Mouse (Mus musculus): ENCODE measurements around the gene Ovol3. TPM values are rescaled to one million over a fixed set of nuclear protein-coding genes. Genes with fewer than 3 reads are reported as not detected.

Ovol3 gene
- not detected for polyA plus RNA-seq (2015; fragmentation: Illumina TruSeq; extraction: RNeasy Lipid Tissue Mini Kit (QIAGEN cat#74804); ENCODE audit: low read depth, low replicate concordance)

GRCm38 (mm10) chr7:30235625-30236024 is at the start of gene Ovol3:
TSS of gene Ovol3 (minus strand) at chr7:30235725.

GRCm38 (mm10) chr7:30279951-30280669 is 44.6 kb upstream of the Ovol3 start, which contains the start of the genes Thap8 and Wdr62:
TSS of gene Thap8 (plus strand) at chr7:30280094.
TSS of gene Wdr62 (minus strand) at chr7:30280419.

GRCm38 (mm10) chr7:30231669-30232454 is 3.7 kb downstream of the Ovol3 start, which contains the start of the genes Polr2i and Tbcb:
TSS of gene Polr2i (plus strand) at chr7:30231948.
TSS of gene Tbcb (minus strand) at chr7:30232272.

GRCm38 (mm10) chr7:30198481-30198971 is 37.0 kb downstream of the Ovol3 start, which contains the start of gene Capns1:
TSS of gene Capns1 (minus strand) at chr7:30198811.

GRCm38 (mm10) chr7:30183879-30184289 is 51.6 kb downstream of the Ovol3 start, which contains the start of gene Cox7a1:
TSS of gene Cox7a1 (plus strand) at chr7:30184144.

Other genes starting within 250 kb of the Ovol3 start
- 16.0 TPM for gene Zfp14, start 184.3 kb downstream of the Ovol3 start, polyA plus RNA-seq (2015; fragmentation: Illumina TruSeq; extraction: RNeasy Lipid Tissue Mini Kit (QIAGEN cat#74804); ENCODE audit: low read depth, low replicate concordance)
- 5.0 TPM for gene Zfp82, start 162.8 kb downstream of the Ovol3 start, polyA plus RNA-seq (2015; fragmentation: Illumina TruSeq; extraction: RNeasy Lipid Tissue Mini Kit (QIAGEN cat#74804); ENCODE audit: low read depth, low replicate concordance)
- 0.83 TPM for gene Gm26920, start 145.3 kb downstream of the Ovol3 start, polyA plus RNA-seq (2015; fragmentation: Illumina TruSeq; extraction: RNeasy Lipid Tissue Mini Kit (QIAGEN cat#74804); ENCODE audit: low read depth, low replicate concordance)
- gene Zfp566, start 145.2 kb downstream of the Ovol3 start, polyA plus RNA-seq (2015; fragmentation: Illumina TruSeq; extraction: RNeasy Lipid Tissue Mini Kit (QIAGEN cat#74804); ENCODE audit: low read depth, low replicate concordance) = 7.6 TPM
- 67.4 TPM for gene Zfp260, start 140.9 kb downstream of the Ovol3 start, polyA plus RNA-seq (2015; fragmentation: Illumina TruSeq; extraction: RNeasy Lipid Tissue Mini Kit (QIAGEN cat#74804); ENCODE audit: low read depth, low replicate concordance)
- 13.2 TPM for gene Zfp382, start 113.8 kb downstream of the Ovol3 start, polyA plus RNA-seq (2015; fragmentation: Illumina TruSeq; extraction: RNeasy Lipid Tissue Mini Kit (QIAGEN cat#74804); ENCODE audit: low read depth, low replicate concordance)
- 38.1 TPM for gene Zfp146, start 66.0 kb downstream of the Ovol3 start, polyA plus RNA-seq (2015; fragmentation: Illumina TruSeq; extraction: RNeasy Lipid Tissue Mini Kit (QIAGEN cat#74804); ENCODE audit: low read depth, low replicate concordance)
- 10.0 TPM for gene Cox7a1, start 51.6 kb downstream of the Ovol3 start, polyA plus RNA-seq (2015; fragmentation: Illumina TruSeq; extraction: RNeasy Lipid Tissue Mini Kit (QIAGEN cat#74804); ENCODE audit: low read depth, low replicate concordance)
- gene Capns1, start 36.9 kb downstream of the Ovol3 start, polyA plus RNA-seq (2015; fragmentation: Illumina TruSeq; extraction: RNeasy Lipid Tissue Mini Kit (QIAGEN cat#74804); ENCODE audit: low read depth, low replicate concordance) = 226 TPM
- gene Polr2i, start 3.8 kb downstream of the Ovol3 start, polyA plus RNA-seq (2015; fragmentation: Illumina TruSeq; extraction: RNeasy Lipid Tissue Mini Kit (QIAGEN cat#74804); ENCODE audit: low read depth, low replicate concordance) = 79.0 TPM
- gene Tbcb, start 3.5 kb downstream of the Ovol3 start, polyA plus RNA-seq (2015; fragmentation: Illumina TruSeq; extraction: RNeasy Lipid Tissue Mini Kit (QIAGEN cat#74804); ENCODE audit: low read depth, low replicate concordance) = 168 TPM
- gene Thap8, start 44.4 kb upstream of the Ovol3 start, polyA plus RNA-seq (2015; fragmentation: Illumina TruSeq; extraction: RNeasy Lipid Tissue Mini Kit (QIAGEN cat#74804); ENCODE audit: low read depth, low replicate concordance) = not detected
- 1.8 TPM for gene Wdr62, start 44.7 kb upstream of the Ovol3 start, polyA plus RNA-seq (2015; fragmentation: Illumina TruSeq; extraction: RNeasy Lipid Tissue Mini Kit (QIAGEN cat#74804); ENCODE audit: low read depth, low replicate concordance)
- gene Clip3, start 56.0 kb upstream of the Ovol3 start, polyA plus RNA-seq (2015; fragmentation: Illumina TruSeq; extraction: RNeasy Lipid Tissue Mini Kit (QIAGEN cat#74804); ENCODE audit: low read depth, low replicate concordance) = 504 TPM
- 87.8 TPM for gene Alkbh6, start 73.0 kb upstream of the Ovol3 start, polyA plus RNA-seq (2015; fragmentation: Illumina TruSeq; extraction: RNeasy Lipid Tissue Mini Kit (QIAGEN cat#74804); ENCODE audit: low read depth, low replicate concordance)
- gene Syne4, start 79.1 kb upstream of the Ovol3 start, polyA plus RNA-seq (2015; fragmentation: Illumina TruSeq; extraction: RNeasy Lipid Tissue Mini Kit (QIAGEN cat#74804); ENCODE audit: low read depth, low replicate concordance) = 9.7 TPM
- 0.43 TPM for gene E130208F15Rik, start 86.0 kb upstream of the Ovol3 start, polyA plus RNA-seq (2015; fragmentation: Illumina TruSeq; extraction: RNeasy Lipid Tissue Mini Kit (QIAGEN cat#74804); ENCODE audit: low read depth, low replicate concordance)
- gene Sdhaf1, start 88.2 kb upstream of the Ovol3 start, polyA plus RNA-seq (2015; fragmentation: Illumina TruSeq; extraction: RNeasy Lipid Tissue Mini Kit (QIAGEN cat#74804); ENCODE audit: low read depth, low replicate concordance) = 11.2 TPM
- 13.9 TPM for gene Lrfn3, start 127.0 kb upstream of the Ovol3 start, polyA plus RNA-seq (2015; fragmentation: Illumina TruSeq; extraction: RNeasy Lipid Tissue Mini Kit (QIAGEN cat#74804); ENCODE audit: low read depth, low replicate concordance)
- 90.8 TPM for gene Tyrobp, start 178.0 kb upstream of the Ovol3 start, polyA plus RNA-seq (2015; fragmentation: Illumina TruSeq; extraction: RNeasy Lipid Tissue Mini Kit (QIAGEN cat#74804); ENCODE audit: low read depth, low replicate concordance)
- 1.6 TPM for gene Hcst, start 184.1 kb upstream of the Ovol3 start, polyA plus RNA-seq (2015; fragmentation: Illumina TruSeq; extraction: RNeasy Lipid Tissue Mini Kit (QIAGEN cat#74804); ENCODE audit: low read depth, low replicate concordance)
- gene Nfkbid, start 186.0 kb upstream of the Ovol3 start, polyA plus RNA-seq (2015; fragmentation: Illumina TruSeq; extraction: RNeasy Lipid Tissue Mini Kit (QIAGEN cat#74804); ENCODE audit: low read depth, low replicate concordance) = 2.7 TPM
- gene Aplp1, start 209.8 kb upstream of the Ovol3 start, polyA plus RNA-seq (2015; fragmentation: Illumina TruSeq; extraction: RNeasy Lipid Tissue Mini Kit (QIAGEN cat#74804); ENCODE audit: low read depth, low replicate concordance) = 972 TPM
- 9.7 TPM for gene Kirrel2, start 222.0 kb upstream of the Ovol3 start, polyA plus RNA-seq (2015; fragmentation: Illumina TruSeq; extraction: RNeasy Lipid Tissue Mini Kit (QIAGEN cat#74804); ENCODE audit: low read depth, low replicate concordance)
- 1.9 TPM for gene Nphs1, start 222.6 kb upstream of the Ovol3 start, polyA plus RNA-seq (2015; fragmentation: Illumina TruSeq; extraction: RNeasy Lipid Tissue Mini Kit (QIAGEN cat#74804); ENCODE audit: low read depth, low replicate concordance)

Measured in brain, adult 10 weeks (tissue).